ENCODE assay signal across 19 mouse cellular contexts in the genomic region with DNA sequence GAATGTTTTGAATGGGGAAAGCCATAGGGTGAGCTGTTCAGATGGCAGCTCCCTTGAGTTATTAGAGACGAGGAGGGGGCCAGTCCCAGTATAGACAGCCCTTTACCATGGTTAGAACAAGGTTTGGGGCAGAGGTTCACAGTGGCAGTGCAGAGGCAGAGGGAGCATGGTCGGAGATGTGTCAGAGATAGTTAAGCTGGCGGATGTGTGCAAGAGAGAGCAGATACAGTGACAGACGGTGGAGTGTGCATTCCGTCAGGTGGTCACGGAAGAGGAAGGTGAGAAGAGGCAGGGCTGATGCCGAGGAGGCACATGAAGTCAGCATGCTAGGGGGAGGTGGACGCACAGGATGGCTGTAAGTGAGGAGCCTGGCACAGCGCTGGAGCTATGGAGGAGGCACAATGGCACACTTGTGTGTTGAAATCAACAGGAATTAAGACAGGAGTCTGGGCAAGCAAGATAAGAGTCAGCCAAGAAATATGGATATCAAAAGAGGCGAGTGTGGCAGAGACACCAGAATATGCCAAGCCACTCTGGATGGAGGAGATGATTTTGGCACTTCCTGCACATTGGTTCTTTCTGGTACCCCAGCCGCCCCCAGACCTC. TPM values are rescaled to one million over a fixed set of nuclear protein-coding genes. Genes with fewer than 3 reads are reported as not detected.
DNase-seq lines count a peak whose midpoint lies in the region; ATAC-seq and TF ChIP-seq lines count a peak whose summit lies in the region.
"Had no signal": no experiment of that assay in that cellular context is flagged by ENCODE, and none has a peak within 500 bp of the region (broad histone marks: within the 10 kb centered on the region; RNA-seq: fewer than 3 reads in every experiment).

No protein-coding gene starts in this region.

- no peaks in the 10 kb centered on the region for H3K9me3 ChIP-seq in liver, embryonic 16.5 days (replicated peaks; ENCODE audit: control insufficient read depth, low read length)
- H3K9me3 ChIP-seq: forebrain, embryonic 10.5 days; heart, embryonic 10.5 days; limb, embryonic 15.5 days; midbrain, embryonic 12.5 days; neural tube, embryonic 13.5 days had no signal

- intact Hi-C loops in gastrocnemius, postnatal 14 days (cut with DNase I; ENCODE audit: low total_unique reads): no loop called here

- H3K27ac ChIP-seq in liver, embryonic 16.5 days (ENCODE audit: low read length): no peak overlapping the region
- H3K27ac ChIP-seq: forebrain, embryonic 10.5 days; heart, embryonic 10.5 days; hindbrain, embryonic 14.5 days; layer of hippocampus, adult 2 months; limb, embryonic 15.5 days; midbrain, embryonic 12.5 days; neural tube, embryonic 13.5 days had no signal

- TF ChIP-seq CTCF in lung, adult 2 months (IDR thresholded peaks at IDR 0.05; ENCODE audit: insufficient read depth, low read length): no peak

- DNase-seq in lung, postnatal 36 days: peak; percentile 62
- no peak for DNase-seq in lung, adult 2 months
- peak; percentile 63 for DNase-seq in MEL-GATA-1-ER (ENCODE audit: extremely low read depth, low read depth)
- no peak for DNase-seq in gastrocnemius, postnatal 14 days
- DNase-seq in kidney, adult 8-10 months: no peak
- DNase-seq: adrenal gland, postnatal 14 days; cerebellum, adult 11 months; thymus, postnatal 25 days had no signal

- 40% methylated on average over 11 of the region's 11 CpGs for WGBS in lung, adult 2 months
- WGBS in liver, embryonic 16.5 days (ENCODE audit: insufficient replicate concordance): 34% methylated on average over 11 of the region's 11 CpGs

- H3K4me1 ChIP-seq in lung, adult 2 months (ENCODE audit: control insufficient read depth, insufficient read depth, low read length): peaks cover 28% of the 10 kb centered on the region
- peaks cover 34% of the 10 kb centered on the region for H3K4me1 ChIP-seq in liver, embryonic 16.5 days (ENCODE audit: control insufficient read depth, low read depth, low read length)

- peak overlapping the region; percentile 30 for H3K4me2 ChIP-seq in liver, embryonic 16.5 days (ENCODE audit: low read depth, low read length)
- H3K4me2 ChIP-seq: hindbrain, embryonic 14.5 days; limb, embryonic 15.5 days; midbrain, embryonic 12.5 days; neural tube, embryonic 13.5 days had no signal

- H3K4me3 ChIP-seq in lung, adult 2 months (replicated peaks; ENCODE audit: extremely low read depth, low read depth, low read length): no peak overlapping the region
- no peak overlapping the region for H3K4me3 ChIP-seq in liver, embryonic 16.5 days (ENCODE audit: low read depth, low read length)
- H3K4me3 ChIP-seq: forebrain, embryonic 10.5 days; heart, embryonic 10.5 days; layer of hippocampus, adult 2 months; limb, embryonic 15.5 days; midbrain, embryonic 12.5 days; neural tube, embryonic 13.5 days had no signal

- H3K36me3 ChIP-seq in liver, embryonic 16.5 days (ENCODE audit: control insufficient read depth, insufficient read depth): no peaks in the 10 kb centered on the region
- H3K36me3 ChIP-seq: forebrain, embryonic 10.5 days; heart, embryonic 10.5 days; limb, embryonic 15.5 days; midbrain, embryonic 12.5 days; neural tube, embryonic 13.5 days had no signal

- no peak overlapping the region for H3K9ac ChIP-seq in liver, embryonic 16.5 days (ENCODE audit: low read depth, low read length)
- H3K9ac ChIP-seq: hindbrain, embryonic 14.5 days; limb, embryonic 15.5 days; midbrain, embryonic 12.5 days; neural tube, embryonic 13.5 days had no signal

- no peaks in the 10 kb centered on the region for H3K27me3 ChIP-seq in liver, embryonic 16.5 days (ENCODE audit: control insufficient read depth, insufficient read depth, low read depth, low read length)
- H3K27me3 ChIP-seq: CH12.LX; limb, embryonic 15.5 days; midbrain, embryonic 12.5 days; neural tube, embryonic 13.5 days had no signal

- peak; percentile 64 for ATAC-seq in common myeloid progenitor, adult 5-6 weeks (replicated peaks; ENCODE audit: low read depth, poor library complexity, severe bottlenecking)
- ATAC-seq in liver, embryonic 16.5 days (ENCODE audit: low read depth): peak; percentile 66

- no peak for TF ChIP-seq POLR2A in lung, adult 2 months (IDR thresholded peaks at IDR 0.05; ENCODE audit: borderline replicate concordance, extremely low read depth, low read depth, low read length)

RNA-seq across cellular contexts. Expression of a gene that starts 19.0 kb away (rescaled TPM):
- polyA plus RNA-seq in lung, adult 2 months (2012; rRNA removed): 91.9 and 97.8 TPM in 2 replicates
- 38.6 and 44.5 TPM in 2 replicates for total RNA-seq in common myeloid progenitor, adult 5-6 weeks (2017)
- 25.9 and 26.8 TPM in 2 replicates for polyA plus RNA-seq in liver, embryonic 16.5 days (2015; fragmentation: Nextera tagmentation; extraction: Ambion mirVana)
- total RNA-seq in gastrocnemius, postnatal 14 days (2021): 10 to 100 TPM; 23.6 to 35.9 TPM

RNA-seq across cellular contexts. Expression of a gene that starts 55.2 kb away (rescaled TPM):
- polyA plus RNA-seq in lung, adult 2 months (2012; rRNA removed): 1.3 and 1.9 TPM in 2 replicates
- not detected in 2 replicates for total RNA-seq in common myeloid progenitor, adult 5-6 weeks (2017)
- 0.11 and 0.25 TPM in 2 replicates for polyA plus RNA-seq in liver, embryonic 16.5 days (2015; fragmentation: Nextera tagmentation; extraction: Ambion mirVana)
- total RNA-seq in gastrocnemius, postnatal 14 days (2021): under 1 TPM; 0.64 to 0.92 TPM
- total RNA-seq: CH12.LX had no signal

RNA-seq across cellular contexts. Expression of a gene that starts 58.7 kb away (rescaled TPM):
- not detected in 2 replicates for polyA plus RNA-seq in lung, adult 2 months (2012; rRNA removed)
- not detected in 2 replicates for total RNA-seq in common myeloid progenitor, adult 5-6 weeks (2017)
- not detected in 2 replicates for polyA plus RNA-seq in liver, embryonic 16.5 days (2015; fragmentation: Nextera tagmentation; extraction: Ambion mirVana)
- total RNA-seq in gastrocnemius, postnatal 14 days (2021): not detected
- total RNA-seq: adrenal gland, postnatal 14 days; CH12.LX; layer of hippocampus, adult 2 months had no signal
- polyA plus RNA-seq: heart, embryonic 10.5 days; hindbrain, embryonic 14.5 days; limb, embryonic 15.5 days; midbrain, embryonic 12.5 days; neural tube, embryonic 13.5 days; stomach, embryonic 14.5 days had no signal

Comparison
In these comparisons a context has a peak if more than half of its experiments do, and no peak if none do; other contexts are left out.
1. DNase-seq: peak in lung, postnatal 36 days (single experiment) and MEL-GATA-1-ER (single experiment); none in lung, adult 2 months (single experiment), gastrocnemius, postnatal 14 days (single experiment) and kidney, adult 8-10 months (0 of 2).